Mouse (Mus musculus) lung, adult 2 months (tissue): ENCODE results near the gene Pip4k2b.

Source experiments
- CTCF ChIP-seq: fragments of 200-500 bp; IDR thresholded peaks from 2 replicates; pipeline ENCODE4 v1.5.1; 2011; ENCODE audit warnings: mild to moderate bottlenecking, low read length, control low read depth; ENCODE audit not compliant: insufficient read depth
- POLR2A ChIP-seq: fragments of 200-500 bp; IDR thresholded peaks from 2 replicates; pipeline ENCODE4 v1.6.1; 2011; ENCODE audit warnings: low read depth, mild to moderate bottlenecking, control low read depth, low read length, borderline replicate concordance; ENCODE audit errors: extremely low read depth

DNA sequence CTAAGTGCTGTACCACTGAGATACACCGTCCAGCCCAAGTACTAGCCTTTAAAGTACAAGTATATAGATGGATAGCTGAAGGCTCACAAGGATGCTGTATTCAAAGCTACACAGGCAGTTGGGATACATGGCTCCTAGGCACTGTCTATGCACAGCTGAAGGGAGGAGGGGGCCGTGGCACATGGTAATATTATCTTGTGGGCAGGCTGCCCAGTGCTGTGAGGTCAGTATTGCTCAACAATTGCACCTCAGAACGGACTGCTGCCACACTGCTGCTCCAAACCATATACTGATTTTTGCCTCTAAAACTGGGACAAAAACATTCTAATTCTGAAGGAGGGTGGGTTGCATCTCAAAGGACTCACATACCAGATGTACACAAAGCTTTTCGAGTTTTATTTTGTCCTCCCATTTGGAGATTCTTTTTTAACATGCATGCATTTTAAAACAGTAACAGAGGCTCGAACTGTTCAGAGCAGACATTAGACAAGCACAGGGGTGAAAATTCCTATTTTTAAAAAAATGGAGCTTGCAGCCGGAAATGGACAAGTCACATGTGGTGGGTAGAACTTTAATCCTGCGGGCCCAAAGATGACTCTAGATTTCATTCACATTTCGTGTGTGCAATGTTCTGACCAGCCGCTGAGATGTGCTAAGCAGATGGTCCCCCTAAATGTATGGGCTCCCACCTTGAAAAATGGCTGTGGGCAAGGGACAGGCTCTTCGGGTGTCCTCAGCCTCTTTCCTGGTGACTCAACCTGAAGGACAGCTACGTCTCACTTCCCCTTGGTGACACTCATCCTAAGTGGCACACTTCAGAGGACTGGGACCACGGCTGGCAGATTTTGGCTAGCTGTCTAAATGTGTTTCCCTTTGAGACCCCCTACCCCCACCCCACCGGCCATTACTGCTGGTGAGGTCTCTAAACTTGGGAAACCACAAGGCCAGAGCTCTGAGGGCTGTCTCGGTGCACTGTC lies 29.4 kb downstream of the Pip4k2b start:
- no peak for TF ChIP-seq CTCF
- TF ChIP-seq POLR2A: no peak
